Mouse (Mus musculus): Measurements from ENCODE around the gene 1700017D01Rik. TPM values are rescaled to one million over a fixed set of nuclear protein-coding genes. Genes with fewer than 3 reads are reported as not detected.

Gene 1700017D01Rik
- polyA plus RNA-seq, 1 experiment, result not detected

GRCm38 (mm10) chr19:11049426-11049825 is 81.2 kb downstream of the 1700017D01Rik start:
- Histone ChIP-seq H3K4me3 (ENCODE audit: insufficient read depth, low read length) (no peak overlapping the region), H3K27ac (ENCODE audit: insufficient read depth, low read length) (no peak overlapping the region), H3K4me1 (ENCODE audit: control insufficient read depth, insufficient read depth, low read length) (no peaks in the 10 kb centered on the region)
- TF ChIP-seq CTCF (IDR thresholded peaks at IDR 0.05; ENCODE audit: borderline replicate concordance, insufficient read depth, low read length) (no peak), POLR2A (IDR thresholded peaks at IDR 0.05; ENCODE audit: low read depth, low read length) (no peak)

- TF ChIP-seq CTCF (IDR thresholded peaks at IDR 0.05; ENCODE audit: borderline replicate concordance, insufficient read depth, low read length) (no peak), POLR2A (IDR thresholded peaks at IDR 0.05; ENCODE audit: low read depth, low read length) (no peak)
- H3K27ac ChIP-seq (ENCODE audit: insufficient read depth, low read length), result no peak overlapping the region
Observed at GRCm38 (mm10) chr19:11048503-11048902, 82.2 kb downstream of the 1700017D01Rik start.

GRCm38 (mm10) chr19:11048009-11048408 is 82.7 kb downstream of the 1700017D01Rik start:
- no peak overlapping the region for H3K4me3 ChIP-seq (ENCODE audit: insufficient read depth, low read length)
- TF ChIP-seq CTCF (IDR thresholded peaks at IDR 0.05; ENCODE audit: borderline replicate concordance, insufficient read depth, low read length), result no peak
- TF ChIP-seq POLR2A (IDR thresholded peaks at IDR 0.05; ENCODE audit: low read depth, low read length), result no peak

More at GRCm38 (mm10) chr19:11048503-11048902, 82.2 kb downstream of the 1700017D01Rik start:
- Histone ChIP-seq H3K4me1 (ENCODE audit: control insufficient read depth, insufficient read depth, low read length) (no peaks in the 10 kb centered on the region), H3K4me3 (ENCODE audit: insufficient read depth, low read length) (no peak overlapping the region)

More at GRCm38 (mm10) chr19:11048009-11048408, 82.7 kb downstream of the 1700017D01Rik start:
- Histone ChIP-seq H3K4me1 (ENCODE audit: control insufficient read depth, insufficient read depth, low read length) (no peaks in the 10 kb centered on the region), H3K27ac (ENCODE audit: insufficient read depth, low read length) (no peak overlapping the region)

Other genes with a start within 250 kb of the 1700017D01Rik start
- gene Tmem109, start 248.9 kb downstream of the 1700017D01Rik start, polyA plus RNA-seq (2011; ENCODE audit: insufficient read length, low read depth, missing spikeins), result 50.6 and 59.9 TPM in 2 replicates
- 115 TPM in 2 replicates for gene Prpf19, start 235.6 kb downstream of the 1700017D01Rik start, polyA plus RNA-seq (2011; ENCODE audit: insufficient read length, low read depth, missing spikeins)
- not detected in 2 replicates for gene Zp1, start 210.2 kb downstream of the 1700017D01Rik start, polyA plus RNA-seq (2011; ENCODE audit: insufficient read length, low read depth, missing spikeins)
- gene Ptgdr2, start 193.7 kb downstream of the 1700017D01Rik start, polyA plus RNA-seq (2011; ENCODE audit: insufficient read length, low read depth, missing spikeins), result not detected in 2 replicates
- 12.3 and 13.1 TPM in 2 replicates for gene Ccdc86, start 181.6 kb downstream of the 1700017D01Rik start, polyA plus RNA-seq (2011; ENCODE audit: insufficient read length, low read depth, missing spikeins)
- gene Ms4a10, start 156.2 kb downstream of the 1700017D01Rik start, polyA plus RNA-seq (2011; ENCODE audit: insufficient read length, low read depth, missing spikeins), result not detected in 2 replicates
- gene Ms4a15, start 137.6 kb downstream of the 1700017D01Rik start, polyA plus RNA-seq (2011; ENCODE audit: insufficient read length, low read depth, missing spikeins), result not detected in 2 replicates
- not detected in 2 replicates for gene Ms4a18, start 112.8 kb downstream of the 1700017D01Rik start, polyA plus RNA-seq (2011; ENCODE audit: insufficient read length, low read depth, missing spikeins)
- not detected in 2 replicates for gene Ms4a8a, start 49.8 kb downstream of the 1700017D01Rik start, polyA plus RNA-seq (2011; ENCODE audit: insufficient read length, low read depth, missing spikeins)
- gene 1700025F22Rik, start 34.4 kb upstream of the 1700017D01Rik start, polyA plus RNA-seq (2011; ENCODE audit: insufficient read length, low read depth, missing spikeins), result not detected in 2 replicates
- not detected in 2 replicates for gene Ms4a13, start 65.9 kb upstream of the 1700017D01Rik start, polyA plus RNA-seq (2011; ENCODE audit: insufficient read length, low read depth, missing spikeins)
- gene Ms4a12, start 101.6 kb upstream of the 1700017D01Rik start, polyA plus RNA-seq (2011; ENCODE audit: insufficient read length, low read depth, missing spikeins), result not detected in 2 replicates
- not detected in 2 replicates for gene Ms4a1, start 135.4 kb upstream of the 1700017D01Rik start, polyA plus RNA-seq (2011; ENCODE audit: insufficient read length, low read depth, missing spikeins)
- gene Ms4a5, start 153.0 kb upstream of the 1700017D01Rik start, polyA plus RNA-seq (2011; ENCODE audit: insufficient read length, low read depth, missing spikeins), result not detected in 2 replicates
- gene Ms4a14, start 183.6 kb upstream of the 1700017D01Rik start, polyA plus RNA-seq (2011; ENCODE audit: insufficient read length, low read depth, missing spikeins), result 0.37 TPM in 1 of 2 replicates, not detected in the other
- gene Ms4a7, start 205.3 kb upstream of the 1700017D01Rik start, polyA plus RNA-seq (2011; ENCODE audit: insufficient read length, low read depth, missing spikeins), result 0.55 and 5.0 TPM in 2 replicates
- not detected in 2 replicates for gene Ms4a4a, start 244.6 kb upstream of the 1700017D01Rik start, polyA plus RNA-seq (2011; ENCODE audit: insufficient read length, low read depth, missing spikeins)

Data from embryonic fibroblast, embryonic 13.5 days (primary cell).